Mouse (Mus musculus) forelimb bud, embryonic 11.5 days (tissue): ENCODE data around the gene Fbxo48.

Experiments
- DNase-seq: peaks from one replicate; pipeline ENCODE4 v3.0.0-alpha.2; 2012; ENCODE audit warnings: low read depth, low spot score

The Fbxo48 gene

DNA sequence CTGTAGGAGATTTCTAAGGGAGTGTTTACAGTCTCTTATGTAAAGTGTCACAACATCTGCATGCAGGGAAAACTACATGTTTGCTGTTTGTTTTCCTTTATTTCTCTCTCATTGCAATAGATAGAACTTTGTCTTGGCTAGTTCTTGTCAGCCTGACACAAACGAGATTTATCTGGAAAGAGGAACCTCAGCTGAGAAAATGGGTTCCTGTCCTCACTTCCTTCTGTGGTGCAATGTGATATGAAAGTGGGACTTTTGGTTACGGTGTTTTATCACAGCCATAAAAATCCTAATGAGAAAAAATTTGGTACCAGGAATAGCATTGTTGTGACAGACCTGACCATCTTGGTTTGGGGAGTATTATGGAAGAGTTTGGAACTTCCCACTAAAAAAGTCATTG is 18.5 kb downstream of the Fbxo48 start:
- DNase-seq: no peak

DNA sequence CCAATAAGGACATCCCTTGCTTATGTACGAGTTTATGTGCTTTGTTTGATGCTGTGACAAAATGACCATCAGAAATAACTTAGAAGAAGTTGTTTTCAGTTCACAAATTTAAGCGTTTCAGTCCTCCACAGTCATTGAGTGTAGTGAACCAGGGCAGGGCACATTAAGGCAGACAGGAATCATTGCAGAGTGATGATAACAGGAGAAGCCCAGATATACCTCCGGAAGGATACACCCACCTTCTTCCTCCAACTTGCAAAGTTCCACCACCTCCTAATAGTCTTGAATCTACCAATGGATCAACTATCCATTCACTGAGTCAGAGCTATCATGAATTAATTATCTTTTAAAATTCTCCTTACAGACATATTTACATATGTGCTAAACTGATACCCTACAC is 20.9 kb downstream of the Fbxo48 start:
- DNase-seq: no peak

GRCm38 (mm10) chr11:16973086-16973485 is 21.9 kb downstream of the Fbxo48 start:
- no peak for DNase-seq

- no peak for DNase-seq
Observed at GRCm38 (mm10) chr11:16976937-16977336, 25.8 kb downstream of the Fbxo48 start.

DNA sequence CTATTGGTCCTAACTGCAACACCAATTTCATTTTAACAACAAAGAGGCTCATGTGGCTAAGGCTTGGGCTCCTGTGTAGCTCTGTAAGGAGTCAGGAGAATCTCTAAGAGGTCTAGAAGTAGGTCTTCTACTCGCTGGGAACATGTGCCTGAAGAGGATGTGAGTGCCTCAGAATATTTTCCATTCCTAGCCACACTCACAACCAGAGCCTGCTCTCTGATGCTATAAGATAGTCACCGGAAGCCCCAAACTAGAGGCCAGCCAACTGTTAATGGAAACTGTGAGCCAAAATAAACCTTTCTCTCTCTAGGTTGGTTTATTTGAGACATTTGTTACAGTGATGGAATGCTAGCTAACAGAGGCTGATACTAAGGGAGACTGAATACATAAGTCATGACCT is 26.4 kb downstream of the Fbxo48 start:
- no peak for DNase-seq

- DNase-seq: no peak
Observed at GRCm38 (mm10) chr11:16978161-16978707, 27.1 kb downstream of the Fbxo48 start.

DNA sequence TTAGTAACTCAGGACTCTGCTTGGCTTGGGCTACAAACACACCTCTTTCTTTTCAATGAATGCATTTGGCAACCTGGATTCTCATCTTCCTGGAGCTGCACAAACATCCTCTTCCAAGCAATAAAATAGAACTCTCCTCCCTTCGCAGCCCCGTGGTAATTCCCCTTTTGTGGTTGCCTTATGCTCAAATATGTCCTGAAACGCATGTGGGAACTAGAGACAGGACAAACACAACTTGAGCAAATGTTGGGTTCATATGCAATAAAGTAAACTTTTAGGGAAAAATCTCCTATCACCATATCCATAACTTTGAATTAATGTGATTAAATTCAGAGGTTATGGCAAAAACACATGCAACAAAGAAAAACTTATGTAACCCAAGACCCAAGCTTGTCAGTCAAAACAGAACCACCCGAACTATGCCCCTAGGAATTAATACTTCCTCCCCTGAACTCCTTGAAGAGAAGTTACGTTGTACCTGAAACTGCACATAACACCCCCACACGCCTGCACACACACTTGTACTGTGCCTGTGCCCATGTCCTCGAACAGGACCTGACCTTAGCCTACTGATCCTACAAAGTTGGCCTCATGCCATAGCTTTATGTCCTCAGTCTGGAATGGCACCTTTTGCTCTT is 35.5 kb downstream of the Fbxo48 start:
- DNase-seq: no peak

DNA sequence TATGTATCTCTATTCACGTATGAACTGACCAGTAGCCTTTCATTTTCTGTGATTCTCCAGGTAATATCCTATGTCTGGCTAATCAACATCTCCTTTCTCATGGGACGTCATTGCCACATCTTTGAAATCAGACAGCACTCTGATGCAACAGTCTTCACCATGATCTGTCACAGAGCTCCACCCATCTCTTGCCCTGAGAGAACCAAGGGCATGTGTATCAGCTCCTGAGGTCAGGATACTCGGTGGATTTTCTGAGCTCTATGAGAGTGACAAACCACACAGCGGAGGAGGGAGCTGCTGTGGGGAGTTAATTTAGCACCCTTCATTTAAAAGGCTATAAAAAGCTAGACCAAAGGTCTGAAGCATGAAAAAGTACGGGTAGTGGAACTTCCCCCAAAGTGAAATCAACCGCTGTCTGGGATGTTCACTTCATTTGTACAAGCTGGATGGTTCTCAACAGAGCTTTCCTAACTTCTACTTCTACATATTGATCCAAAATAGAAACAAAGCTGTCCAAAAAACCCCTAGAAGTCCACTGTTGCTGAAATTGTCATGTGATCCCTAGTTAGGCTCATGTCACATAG is 36.7 kb downstream of the Fbxo48 start:
- DNase-seq: no peak

DNA sequence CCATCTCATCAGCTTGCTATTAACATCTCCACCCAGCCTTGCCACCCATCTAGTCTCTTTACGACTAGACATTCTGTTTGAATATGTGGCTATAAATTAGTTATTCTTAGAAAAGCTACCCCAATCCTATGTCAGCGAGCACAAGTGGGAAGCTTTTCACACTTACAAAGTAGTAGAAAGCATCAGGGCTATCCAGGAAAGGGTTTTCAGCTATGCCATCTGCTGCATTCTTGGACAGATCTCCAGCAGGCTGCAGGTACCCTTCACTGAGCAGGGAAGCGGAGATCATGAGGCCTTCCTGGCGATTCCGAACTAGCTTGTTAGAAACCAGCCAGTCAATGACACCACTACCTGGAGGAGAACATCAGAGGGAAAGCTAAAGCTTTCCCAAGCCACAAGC is 38.7 kb downstream of the Fbxo48 start:
- DNase-seq: no peak

DNA sequence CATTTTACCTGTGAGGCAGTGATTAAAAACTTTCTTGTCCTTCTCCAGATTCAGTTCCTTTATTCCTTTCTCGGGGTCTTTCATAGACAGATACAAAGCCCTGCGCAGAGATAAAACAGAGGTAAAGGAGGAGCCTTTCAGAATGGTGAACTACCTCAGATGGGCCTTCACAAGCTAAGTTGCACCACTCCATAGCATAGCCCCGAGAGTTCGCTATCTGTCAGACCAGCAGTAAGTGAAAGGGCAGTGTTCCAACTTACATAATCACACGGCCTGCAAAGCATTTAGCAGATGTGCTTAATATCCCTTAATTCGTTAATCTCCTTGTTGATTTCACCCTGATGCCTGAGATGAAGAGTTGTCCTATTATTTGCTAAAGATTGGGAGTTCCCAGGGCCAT is 41.7 kb downstream of the Fbxo48 start:
- DNase-seq: no peak

GRCm38 (mm10) chr11:16996818-16997217 is 45.6 kb downstream of the Fbxo48 start:
- DNase-seq: no peak

DNA sequence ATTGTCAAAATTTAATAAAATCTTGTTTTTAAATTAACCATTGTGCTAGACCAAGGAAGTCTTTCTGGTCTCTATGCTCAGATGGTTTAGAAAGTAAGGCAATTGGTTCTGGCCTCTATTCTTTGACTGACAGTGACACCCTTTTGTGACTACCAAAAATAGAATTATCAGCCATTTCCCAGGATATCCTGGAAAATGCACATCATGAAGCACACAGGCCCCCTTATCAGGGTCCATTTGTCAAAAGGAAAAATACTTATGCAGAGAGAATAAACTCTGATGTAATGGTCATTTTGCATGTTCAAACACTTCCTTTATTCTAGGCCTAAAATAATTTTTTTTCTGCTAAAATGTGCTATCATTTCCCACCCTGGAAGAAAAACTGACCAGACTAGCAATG is 46.3 kb downstream of the Fbxo48 start:
- no peak for DNase-seq

GRCm38 (mm10) chr11:16999387-16999786 is 48.2 kb downstream of the Fbxo48 start:
- no peak for DNase-seq

DNA sequence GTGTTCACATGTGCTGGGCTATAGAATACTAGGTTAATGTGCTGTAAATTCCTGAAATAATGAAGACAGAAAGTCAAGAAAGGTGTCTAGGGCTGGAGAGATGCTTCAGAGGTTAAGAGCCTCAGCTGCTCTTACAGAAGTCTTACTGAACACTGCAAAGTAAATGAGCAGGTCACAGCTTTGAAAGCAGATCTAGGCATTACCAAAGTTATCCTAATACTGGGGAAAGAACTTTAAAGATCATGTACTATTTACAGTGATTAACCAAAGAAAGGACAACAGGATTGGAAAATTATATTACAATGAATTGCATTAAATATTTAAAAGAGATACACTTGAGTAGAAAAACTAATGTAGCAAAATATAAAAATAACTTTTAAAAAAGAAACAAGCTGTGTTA is 48.8 kb downstream of the Fbxo48 start:
- no peak for DNase-seq

GRCm38 (mm10) chr11:17000353-17001334 is 49.5 kb downstream of the Fbxo48 start:
- no peak for DNase-seq

DNA sequence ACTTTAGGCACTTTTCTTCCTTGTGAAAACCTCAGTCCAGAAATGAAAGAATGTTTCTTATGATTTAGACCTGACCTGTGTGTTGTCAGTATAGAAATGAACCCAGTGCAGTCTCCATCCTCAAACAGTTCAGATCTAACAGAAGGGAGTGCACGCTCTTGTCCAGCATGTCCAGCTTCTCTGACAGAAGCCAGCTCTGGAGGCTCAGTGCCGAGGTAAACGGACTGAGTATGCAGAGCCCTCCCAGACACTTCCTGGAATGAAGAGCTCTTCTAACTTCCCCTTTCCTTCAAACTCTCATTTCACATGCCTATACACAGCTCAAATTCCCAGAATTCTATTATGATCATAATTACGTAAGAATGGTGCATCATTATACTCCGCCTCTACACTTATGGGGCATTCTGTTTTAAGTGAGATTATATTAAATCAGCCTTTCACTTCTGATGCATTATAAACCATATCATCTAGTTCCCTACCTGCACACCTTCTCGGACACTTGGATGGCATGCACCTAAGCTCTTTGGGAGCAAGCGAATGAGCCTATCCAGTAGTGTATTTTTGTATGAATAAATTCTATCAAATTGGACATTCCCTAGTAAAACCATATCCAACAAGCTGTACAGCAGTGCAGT is 51.7 kb downstream of the Fbxo48 start:
- DNase-seq: no peak

- no peak for DNase-seq
Observed at GRCm38 (mm10) chr11:17003757-17004156, 52.6 kb downstream of the Fbxo48 start.
